Mouse (Mus musculus) retina, embryonic 14.5 days (tissue): Measurements from ENCODE around the gene Gm9803.

ENCODE experiments used
- DNase-seq: peaks from one replicate; pipeline ENCODE4 v3.0.0-alpha.2; 2015; ENCODE audit warnings: low spot score

Gene Gm9803

GRCm38 (mm10) chr10:43512976-43513375 is 10.9 kb upstream of the Gm9803 start:
- no peak for DNase-seq

GRCm38 (mm10) chr10:43516992-43517660 is 6.8 kb upstream of the Gm9803 start:
- no peak for DNase-seq

DNA sequence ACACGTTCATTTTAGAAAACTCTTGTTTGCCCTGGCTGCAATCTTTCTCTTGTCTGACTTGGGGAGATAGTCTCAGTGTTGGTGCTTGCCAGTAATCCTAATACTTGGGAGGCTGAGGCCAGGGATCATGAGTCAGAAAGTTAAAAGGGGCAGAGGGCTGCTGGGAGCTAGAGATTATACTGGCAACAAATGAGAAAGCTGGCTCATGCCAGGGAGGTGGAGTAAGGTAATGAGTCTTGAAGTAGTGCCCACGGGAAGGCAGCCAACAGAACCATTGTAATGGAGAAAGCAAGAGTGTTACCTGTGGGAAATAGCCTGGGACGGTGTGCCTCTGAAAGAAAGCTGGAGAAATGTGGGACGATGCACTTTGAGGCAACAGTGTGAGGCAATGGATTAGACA is 6.0 kb upstream of the Gm9803 start:
- no peak for DNase-seq

DNA sequence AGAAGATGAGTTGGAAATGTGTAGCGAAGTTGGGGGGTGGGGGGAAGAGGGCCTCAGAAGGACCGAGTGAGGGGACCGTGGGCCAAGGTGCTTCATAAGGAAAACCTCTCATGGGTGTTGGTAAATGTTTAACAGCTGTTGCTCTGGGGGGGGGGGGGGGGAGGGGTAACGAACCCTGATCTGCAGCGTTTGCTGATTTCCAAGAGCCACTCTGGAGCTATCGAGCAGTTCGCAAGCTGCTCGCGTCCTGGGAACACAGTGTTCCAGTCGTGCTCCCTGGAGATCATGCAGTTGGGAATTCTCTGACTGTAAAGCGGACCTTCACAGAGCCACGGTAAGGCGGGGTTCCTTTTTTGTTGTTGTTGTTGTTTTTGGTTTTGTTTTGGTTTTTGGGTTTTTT is 5.5 kb upstream of the Gm9803 start:
- no peak for DNase-seq

GRCm38 (mm10) chr10:43519977-43520376 is 3.9 kb upstream of the Gm9803 start:
- no peak for DNase-seq

GRCm38 (mm10) chr10:43527283-43528269 is 3.7 kb downstream of the Gm9803 start:
- peak; percentile 66 for DNase-seq

DNA sequence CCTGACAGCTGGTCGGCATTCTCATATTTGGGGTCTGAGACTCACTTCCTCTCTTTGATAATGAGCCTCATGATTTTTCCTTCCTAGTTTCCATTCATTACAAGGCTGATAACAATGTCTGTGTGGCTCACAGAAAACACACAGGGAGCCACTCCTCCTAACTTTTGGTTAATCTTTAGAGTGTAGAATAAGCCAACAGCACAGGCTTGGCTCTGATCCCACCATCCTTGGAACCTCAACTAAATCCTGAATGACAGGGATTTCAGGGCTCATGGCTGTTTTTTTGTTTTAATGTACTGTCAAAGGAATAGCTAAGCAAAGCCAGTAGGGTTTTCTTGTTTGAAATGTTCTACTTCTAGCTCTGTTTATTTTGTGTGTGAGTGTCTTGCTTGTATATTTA is 10.5 kb downstream of the Gm9803 start:
- DNase-seq, result no peak

DNA sequence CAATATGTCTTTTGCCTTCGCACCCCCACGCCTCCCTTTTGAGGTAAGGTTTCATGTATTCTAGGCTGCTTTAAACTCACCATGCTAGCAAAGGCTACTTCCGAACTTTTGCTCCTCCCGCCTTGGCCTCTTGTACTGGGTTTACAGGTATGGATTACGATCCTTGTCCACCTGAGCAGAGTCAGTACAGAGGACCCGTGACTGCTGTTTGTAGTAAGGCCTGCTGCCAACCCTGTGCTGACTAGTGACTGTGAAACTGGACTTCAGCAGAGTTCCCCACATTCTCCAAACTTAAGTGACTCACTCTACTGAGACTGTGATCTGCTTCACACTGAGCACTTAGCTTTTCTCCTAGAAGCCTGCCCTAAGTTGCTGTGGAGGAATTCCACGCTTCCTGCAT is 13.8 kb downstream of the Gm9803 start:
- DNase-seq, result no peak

DNA sequence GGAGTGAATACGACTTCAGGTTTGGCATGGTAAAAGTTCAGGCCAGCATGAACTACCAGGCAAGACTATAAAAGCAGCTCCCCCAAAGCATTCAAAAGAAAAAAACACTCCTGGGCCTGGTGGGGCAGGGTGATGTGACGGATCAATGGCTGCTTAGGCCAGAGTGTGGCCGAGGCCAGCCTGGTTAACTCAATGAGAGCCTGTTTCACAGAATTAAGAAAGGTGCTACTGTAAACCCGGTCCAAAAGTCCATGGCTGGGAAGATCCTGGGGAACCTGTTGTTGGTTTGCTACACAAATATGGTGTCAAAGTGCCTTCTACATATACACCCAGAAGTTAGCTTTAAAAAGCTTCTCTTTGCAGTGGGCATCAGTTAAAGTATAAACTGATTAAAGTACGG is 14.9 kb downstream of the Gm9803 start:
- DNase-seq, result no peak

GRCm38 (mm10) chr10:43539746-43540310 is 15.9 kb downstream of the Gm9803 start:
- no peak for DNase-seq

GRCm38 (mm10) chr10:43540442-43541152 is 16.7 kb downstream of the Gm9803 start, which contains the start of gene 1700021F05Rik:
TSS of gene 1700021F05Rik (minus strand) at chr10:43540994.
- peak; percentile 96 for DNase-seq

GRCm38 (mm10) chr10:43541153-43541544 is 17.3 kb downstream of the Gm9803 start:
- DNase-seq, result no peak

GRCm38 (mm10) chr10:43549411-43549810 is 25.5 kb downstream of the Gm9803 start:
- DNase-seq, result peak; percentile 15

GRCm38 (mm10) chr10:43550923-43551322 is 27.0 kb downstream of the Gm9803 start:
- DNase-seq, result no peak

DNA sequence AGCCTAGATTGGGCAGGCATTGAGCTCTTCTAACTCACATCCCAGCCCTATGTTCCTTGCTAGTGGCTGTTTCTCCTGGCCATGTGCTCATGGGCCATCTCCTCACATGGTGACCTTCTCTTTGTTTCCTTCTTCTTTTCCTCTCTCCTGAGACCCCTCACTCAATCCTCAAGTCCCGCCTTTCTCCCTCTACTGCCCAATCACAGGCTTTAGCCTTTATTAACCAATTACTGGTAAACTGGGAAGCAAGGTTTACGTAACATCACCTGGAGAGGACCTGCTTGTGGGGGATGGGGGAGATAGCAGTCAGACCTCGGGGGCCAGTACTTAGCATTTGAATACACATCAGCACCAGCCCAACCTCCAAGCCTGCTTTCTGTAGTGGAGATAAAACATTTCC is 27.5 kb downstream of the Gm9803 start:
- no peak for DNase-seq

DNA sequence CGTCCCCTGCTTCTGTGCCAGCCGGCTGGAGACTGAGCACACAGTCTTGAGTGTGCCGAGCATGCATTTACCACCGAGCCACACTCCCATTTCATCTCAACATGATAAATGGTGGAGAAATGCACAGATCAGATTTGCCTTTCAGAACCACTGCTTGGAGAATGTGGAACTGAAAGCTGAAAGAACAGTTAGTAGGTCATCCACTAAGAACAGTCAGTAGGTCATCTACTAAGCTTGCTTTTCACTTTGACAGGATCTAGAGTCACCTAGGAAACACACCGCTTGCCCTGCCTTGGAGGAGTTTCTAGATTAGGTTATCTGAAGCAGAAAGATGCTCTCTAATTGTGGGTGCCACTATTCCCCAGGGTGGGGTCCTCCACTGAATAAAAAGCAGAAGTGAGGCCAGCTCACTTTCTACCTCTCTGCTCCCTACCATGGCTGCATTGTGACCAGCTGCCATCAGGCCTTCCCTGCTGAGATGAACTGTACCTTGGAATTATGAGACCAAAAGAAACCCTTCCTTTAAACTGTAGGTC is 33.8 kb downstream of the Gm9803 start:
- DNase-seq, result no peak

- DNase-seq, result no peak
Measured at GRCm38 (mm10) chr10:43559313-43559712, 35.4 kb downstream of the Gm9803 start.

DNA sequence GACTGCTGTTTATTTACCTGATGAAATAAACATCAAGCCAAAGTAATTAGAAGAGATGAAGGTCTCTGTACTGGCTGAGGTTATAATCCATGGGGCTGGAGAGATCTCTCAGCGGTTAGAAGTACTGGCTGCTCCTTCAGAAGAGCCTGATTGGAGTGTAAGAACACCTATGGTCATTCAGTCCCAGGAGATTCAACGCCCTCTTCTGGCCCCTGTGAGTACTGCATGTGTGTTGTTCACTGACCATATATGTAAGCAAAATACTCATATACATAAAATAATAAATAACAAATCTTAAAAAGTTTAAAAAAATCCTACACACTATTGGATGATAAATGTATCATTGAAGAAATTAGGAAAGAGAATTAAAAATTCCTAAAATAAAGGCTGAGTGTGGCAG is 36.9 kb downstream of the Gm9803 start:
- DNase-seq, result peak; percentile 35

DNA sequence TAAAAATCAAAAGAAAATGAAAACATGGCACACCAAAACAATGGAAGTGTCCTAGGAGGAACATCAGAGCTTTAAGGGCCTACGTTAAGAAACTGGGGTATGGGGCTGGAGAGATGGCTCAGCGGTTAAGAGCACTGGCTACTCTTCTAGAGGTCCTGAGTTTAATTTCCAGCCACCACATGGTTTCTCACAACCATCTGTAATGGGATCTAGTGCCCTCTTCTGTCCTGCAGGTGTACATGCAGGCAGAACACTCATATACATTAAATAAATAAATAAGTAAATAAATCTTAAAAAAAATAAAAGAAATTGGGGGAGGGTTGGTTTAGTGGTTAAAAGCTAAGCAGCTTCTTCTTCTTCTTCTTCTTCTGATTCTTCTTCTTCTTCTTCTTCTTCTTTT is 37.4 kb downstream of the Gm9803 start:
- no peak for DNase-seq
